Mouse (Mus musculus): ENCODE measurements around the gene Tmem18. TPM values are rescaled to one million over a fixed set of nuclear protein-coding genes. Genes with fewer than 3 reads are reported as not detected.

Gene Tmem18
- total and polyA plus RNA-seq, 3 experiments, result 17.0 to 20.0 TPM; not detected in 1

DNA sequence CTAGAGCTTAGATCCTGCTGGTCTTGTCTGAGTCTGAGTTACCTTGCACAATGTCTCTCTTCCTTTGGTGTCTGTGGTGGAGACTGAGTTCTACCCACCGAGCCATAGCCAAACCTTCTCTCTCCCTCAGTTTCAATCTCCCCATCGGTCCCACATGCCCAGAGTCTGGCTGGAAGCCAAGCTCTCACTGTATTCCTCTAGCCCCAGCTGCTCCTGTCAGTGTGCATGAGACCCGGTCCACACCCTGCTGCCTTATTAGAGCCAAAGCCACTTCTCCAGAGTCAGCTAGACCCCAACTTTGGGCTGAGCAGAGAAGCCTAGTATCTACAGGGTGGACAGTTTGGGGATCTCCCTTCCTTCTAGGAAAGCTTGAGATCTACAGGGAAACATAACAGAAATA is 14.7 kb downstream of the Tmem18 start:
- no peaks in the 10 kb centered on the region for H3K9me3 ChIP-seq (replicated peaks; ENCODE audit: insufficient read depth, low read length)
- H3K4me3 ChIP-seq (ENCODE audit: control insufficient read depth in 1 of 2, insufficient read depth in 1 of 2, low read depth in 2 of 2, low read length in 2 of 2), result no peak overlapping the region
- H3K4me1 ChIP-seq (ENCODE audit: control insufficient read depth in 1 of 2, insufficient read depth in 2 of 2, low read length in 2 of 2), result no peaks in the 10 kb centered on the region
- H3K9ac ChIP-seq (ENCODE audit: control insufficient read depth, low read depth, low read length, poor library complexity, severe bottlenecking), result no peak overlapping the region
- H3K36me3 ChIP-seq (ENCODE audit: control insufficient read depth in 1 of 2, insufficient read depth in 2 of 2, low read length in 2 of 2), result no peaks in the 10 kb centered on the region
- H3K27me3 ChIP-seq (ENCODE audit: control insufficient read depth in 1 of 2, insufficient read depth in 2 of 2, low read length in 2 of 2), result no peaks in the 10 kb centered on the region
- no peak for DNase-seq (ENCODE audit: low read depth, low spot score)
- H3K79me2 ChIP-seq (ENCODE audit: control insufficient read depth, insufficient read depth, low read length, poor library complexity), result no peaks in the 10 kb centered on the region
- TF ChIP-seq MAFK (IDR thresholded peaks at IDR 0.05; ENCODE audit: borderline replicate concordance, low read depth, low read length), result no peak
- TF ChIP-seq KAT2A (conservative IDR thresholded peaks at IDR 0.05; ENCODE audit: low read depth, low read length), result no peak
- TF ChIP-seq MAX (IDR thresholded peaks at IDR 0.05; ENCODE audit: low read length), result no peak
- TF ChIP-seq JUND (IDR thresholded peaks at IDR 0.05; ENCODE audit: low read depth, low read length), result no peak
- no peak for TF ChIP-seq GABPA (IDR thresholded peaks at IDR 0.05; ENCODE audit: low read depth, low read length)
- TF ChIP-seq RCOR1 (IDR thresholded peaks at IDR 0.05; ENCODE audit: low read depth, low read length), result no peak
- TF ChIP-seq ZKSCAN1 (IDR thresholded peaks at IDR 0.05; ENCODE audit: low read depth, low read length), result no peak
- TF ChIP-seq MYB (IDR thresholded peaks at IDR 0.05; ENCODE audit: low read depth, low read length), result no peak
- no peak overlapping the region for H3K27ac ChIP-seq (ENCODE audit: control insufficient read depth, low read depth, low read length)

DNA sequence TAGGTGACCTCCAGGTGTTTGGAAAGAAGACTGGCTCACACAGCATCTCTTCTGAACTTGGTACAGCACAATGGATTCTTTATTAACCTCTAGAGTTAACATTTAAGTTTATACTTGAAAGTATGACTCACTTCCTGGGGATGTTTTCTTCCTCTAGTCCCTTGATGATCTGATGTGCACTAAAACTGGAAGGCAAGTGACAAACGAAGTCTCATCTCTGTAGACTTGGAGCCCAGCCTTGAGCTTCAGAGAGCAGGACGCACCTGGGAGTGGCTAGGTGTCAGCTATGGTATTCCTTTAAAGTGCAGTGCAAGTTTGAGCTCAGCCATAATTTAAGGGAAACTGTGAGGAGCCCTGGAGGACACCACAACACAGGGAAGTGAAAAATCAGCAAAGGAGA is 15.2 kb downstream of the Tmem18 start:
- no peak for DNase-seq (ENCODE audit: low read depth, low spot score)
- Histone ChIP-seq H3K36me3 (ENCODE audit: control insufficient read depth in 1 of 2, insufficient read depth in 2 of 2, low read length in 2 of 2) (no peaks in the 10 kb centered on the region), H3K27me3 (ENCODE audit: control insufficient read depth in 1 of 2, insufficient read depth in 2 of 2, low read length in 2 of 2) (no peaks in the 10 kb centered on the region), H3K4me3 (ENCODE audit: control insufficient read depth in 1 of 2, insufficient read depth in 1 of 2, low read depth in 2 of 2, low read length in 2 of 2) (no peak overlapping the region), H3K79me2 (ENCODE audit: control insufficient read depth, insufficient read depth, low read length, poor library complexity) (no peaks in the 10 kb centered on the region), H3K9me3 (replicated peaks; ENCODE audit: insufficient read depth, low read length) (no peaks in the 10 kb centered on the region), H3K4me1 (ENCODE audit: control insufficient read depth in 1 of 2, insufficient read depth in 2 of 2, low read length in 2 of 2) (no peaks in the 10 kb centered on the region), H3K27ac (ENCODE audit: control insufficient read depth, low read depth, low read length) (no peak overlapping the region), H3K9ac (ENCODE audit: control insufficient read depth, low read depth, low read length, poor library complexity, severe bottlenecking) (no peak overlapping the region)
- TF ChIP-seq ZC3H11A (IDR thresholded peaks at IDR 0.05; ENCODE audit: low read depth, low read length), result no peak
- TF ChIP-seq MAFK (IDR thresholded peaks at IDR 0.05; ENCODE audit: borderline replicate concordance, low read depth, low read length), result no peak
- no peak for TF ChIP-seq GATA1 (IDR thresholded peaks at IDR 0.05; ENCODE audit: low read depth, low read length)
- TF ChIP-seq ETS1 (IDR thresholded peaks at IDR 0.05; ENCODE audit: low read depth, low read length), result no peak
- no peak for TF ChIP-seq MXI1 (IDR thresholded peaks at IDR 0.05; ENCODE audit: low read depth, low read length)
- TF ChIP-seq ZMIZ1 (IDR thresholded peaks at IDR 0.05; ENCODE audit: low read depth, low read length), result no peak
- no peak for TF ChIP-seq ZNF384 (IDR thresholded peaks at IDR 0.05; ENCODE audit: low read depth, low read length)
- no peak for TF ChIP-seq CTCF (IDR thresholded peaks at IDR 0.05 in 2 of 3, conservative IDR thresholded peaks at IDR 0.05 in 1 of 3; ENCODE audit: control insufficient read depth in 1 of 3, insufficient read depth in 1 of 3, low read depth in 2 of 3, low read length in 3 of 3, poor library complexity in 1 of 3, severe bottlenecking in 1 of 3)
- no peak for TF ChIP-seq NELFE (IDR thresholded peaks at IDR 0.05; ENCODE audit: low read depth, low read length)
- no peak for TF ChIP-seq BHLHE40 (IDR thresholded peaks at IDR 0.05; ENCODE audit: borderline replicate concordance, low read depth, low read length)
- no peak for TF ChIP-seq TCF12 (IDR thresholded peaks at IDR 0.05; ENCODE audit: low read depth, low read length)
- TF ChIP-seq CHD2 (IDR thresholded peaks at IDR 0.05; ENCODE audit: low read length), result no peak
- TF ChIP-seq POLR2AphosphoS2 (IDR thresholded peaks at IDR 0.05; ENCODE audit: low read length), result no peak
- no peak for TF ChIP-seq SIN3A (IDR thresholded peaks at IDR 0.05; ENCODE audit: low read length)
- no peak for TF ChIP-seq NRF1 (IDR thresholded peaks at IDR 0.05; ENCODE audit: insufficient read depth, low read depth, low read length, poor library complexity, severe bottlenecking)
- TF ChIP-seq KAT2A (conservative IDR thresholded peaks at IDR 0.05; ENCODE audit: low read depth, low read length), result no peak
- TF ChIP-seq RAD21 (IDR thresholded peaks at IDR 0.05; ENCODE audit: low read depth, low read length), result no peak
- TF ChIP-seq CHD1 (IDR thresholded peaks at IDR 0.05; ENCODE audit: low read depth, low read length), result no peak
- TF ChIP-seq MEF2A (IDR thresholded peaks at IDR 0.05; ENCODE audit: extremely low read depth, insufficient replicate concordance, low read depth, low read length, poor library complexity, severe bottlenecking), result no peak
